Mouse (Mus musculus) hindbrain, postnatal 0 days (tissue): ENCODE data around the gene Otp. TPM values are rescaled to one million over a fixed set of nuclear protein-coding genes. Genes with fewer than 3 reads are reported as not detected.

Experiments used
- ATAC-seq: fragments of 200-750 bp; cut with Nextera tagmentation; 2 replicates; pipeline ENCODE4 v1.8.0; 2017; ENCODE audit warnings: mild to moderate bottlenecking, moderate TSS enrichment, moderate library complexity
- DNase-seq: peaks from one replicate; pipeline ENCODE4 v3.0.0-alpha.2; 2015; ENCODE audit warnings: low spot score
- H3K27ac ChIP-seq: fragments of 300-500 bp; sonication (generic); 2 replicates; pipeline ENCODE4 v1.5.1; 2014; ENCODE audit warnings: mild to moderate bottlenecking
- H3K27me3 ChIP-seq: fragments of 300-500 bp; sonication (generic); 2 replicates; pipeline ENCODE4 v1.6.1; 2014; ENCODE audit warnings: low read length, mixed read lengths; ENCODE audit not compliant: insufficient read depth
- H3K36me3 ChIP-seq: fragments of 300-500 bp; sonication (generic); 2 replicates; pipeline ENCODE4 v1.6.1; 2014; ENCODE audit warnings: low read length, mixed read lengths; ENCODE audit not compliant: insufficient read depth
- H3K4me1 ChIP-seq: fragments of 300-500 bp; sonication (generic); 2 replicates; pipeline ENCODE4 v1.6.1; 2014; ENCODE audit warnings: antibody characterized with exemption, low read length, mixed read lengths; ENCODE audit not compliant: insufficient read depth
- H3K4me2 ChIP-seq: fragments of 300-500 bp; sonication (generic); 2 replicates; pipeline ENCODE4 v1.6.1; 2014; ENCODE audit warnings: low read depth, mild to moderate bottlenecking, low read length, moderate library complexity, mixed read lengths
- H3K4me3 ChIP-seq: fragments of 300-500 bp; sonication (generic); 2 replicates; pipeline ENCODE4 v1.5.1; 2014; ENCODE audit warnings: low read length
- H3K9ac ChIP-seq: fragments of 300-500 bp; sonication (generic); replicated peaks from 2 replicates; pipeline ENCODE4 v1.6.1; 2014; ENCODE audit warnings: mild to moderate bottlenecking, low read length, moderate library complexity, mixed read lengths
- H3K9me3 ChIP-seq: fragments of 300-500 bp; sonication (generic); 2 replicates; pipeline ENCODE4 v1.6.1; 2016; ENCODE audit warnings: low read length, mixed read lengths
- CTCF ChIP-seq: IDR thresholded peaks from 2 replicates; pipeline ENCODE4 v1.5.1; 2016; ENCODE audit warnings: antibody characterized with exemption, control low read depth, low read depth
- WGBS: fragments of 180-500 bp; shearing (Covaris S2); extraction: QIAGEN DNeasy Blood & Tissue Kit; methylation state at CpG from one replicate; pipeline ENCODE4 v1.1.7; 2014; 5-methylcytosine and 5-hydroxymethylcytosine counted together
- polyA plus RNA-seq: library from polyadenylated mRNA; unstranded; fragments of >200 nt; fragmentation: Nextera tagmentation; extraction: Ambion mirVana; gene quantifications from 2 replicates; pipeline ENCODE4 v1.2.1, GENCODE M21; 2015
- total RNA-seq: library from RNA; depleted of rRNA; stranded (reverse); fragments of >200 nt; gene quantifications from 2 replicates; pipeline ENCODE4 v1.2.3, GENCODE M21; 2014

Otp gene
- total and polyA plus RNA-seq, 2 experiments from 2014 or later = 4.3 to 4.9 TPM

DNA sequence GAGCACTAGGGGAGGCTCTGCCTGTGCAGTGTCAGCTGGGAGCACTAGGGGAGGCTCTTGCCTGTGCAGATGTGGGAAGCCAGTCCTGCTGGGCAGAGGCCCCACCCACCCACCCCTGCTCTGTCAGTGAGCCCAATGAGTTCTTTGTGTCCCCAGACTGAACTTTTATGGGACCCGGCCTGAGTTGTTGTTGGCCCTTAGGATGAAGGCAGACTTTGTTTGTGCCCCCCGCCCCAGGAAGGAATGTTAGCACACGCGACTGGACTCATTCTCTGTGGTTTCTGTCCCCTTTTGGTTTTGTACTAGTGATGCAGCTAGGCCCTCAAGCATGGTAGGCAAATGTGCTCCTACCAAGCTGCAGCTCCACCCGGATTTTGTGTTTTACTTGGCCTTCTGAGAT lies 32.2 kb upstream of the Otp start:
- no peak for ATAC-seq
- WGBS = 71% methylated on average over 5 of the region's 5 CpGs

DNA sequence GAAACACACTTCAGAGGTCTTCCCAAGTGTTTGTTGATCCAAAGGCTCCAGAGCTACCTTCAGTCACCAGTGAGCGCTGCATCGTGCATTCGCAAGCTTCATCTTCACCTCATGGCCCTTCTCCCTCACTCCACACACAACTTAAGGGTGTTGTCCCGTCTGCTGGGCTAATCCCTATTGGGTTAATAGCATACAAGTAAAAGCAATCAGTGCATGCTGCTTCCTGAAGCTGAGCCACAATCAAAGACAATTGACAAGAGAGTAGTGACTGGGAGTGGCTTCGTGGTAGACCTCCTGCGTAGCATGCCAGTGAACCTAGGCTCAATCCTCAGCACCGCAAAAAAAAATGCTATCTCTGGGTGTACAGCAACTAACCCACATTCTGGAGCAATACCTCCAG lies 27.5 kb upstream of the Otp start:
- ATAC-seq (no peak), DNase-seq (no peak)
- Histone ChIP-seq H3K27me3 (no peaks in the 10 kb centered on the region), H3K9ac (no peak overlapping the region), H3K9me3 (no peaks in the 10 kb centered on the region), H3K4me1 (no peaks in the 10 kb centered on the region), H3K4me2 (no peak overlapping the region), H3K4me3 (no peak overlapping the region), H3K27ac (no peak overlapping the region), H3K36me3 (peaks cover 4% of the 10 kb centered on the region; the same call in 1 of the 2 replicates)
- WGBS = 81% methylated on average over 7 of the region's 7 CpGs
- TF ChIP-seq CTCF = no peak

More for the DNA sequence above, 32.2 kb upstream of the Otp start:
- Histone ChIP-seq H3K4me3 (no peak overlapping the region), H3K27me3 (no peaks in the 10 kb centered on the region), H3K9me3 (no peaks in the 10 kb centered on the region), H3K4me2 (no peak overlapping the region), H3K27ac (no peak overlapping the region), H3K9ac (no peak overlapping the region), H3K4me1 (no peaks in the 10 kb centered on the region), H3K36me3 (peaks cover 10% of the 10 kb centered on the region; the same call in 1 of the 2 replicates)
- no peak for DNase-seq
- no peak for TF ChIP-seq CTCF

GRCm38 (mm10) chr13:94849351-94849750 lies 26.1 kb upstream of the Otp start:
- Histone ChIP-seq H3K27ac (no peak overlapping the region), H3K4me3 (no peak overlapping the region), H3K9ac (no peak overlapping the region), H3K36me3 (no peaks in the 10 kb centered on the region), H3K4me2 (no peak overlapping the region), H3K27me3 (no peaks in the 10 kb centered on the region), H3K9me3 (no peaks in the 10 kb centered on the region), H3K4me1 (no peaks in the 10 kb centered on the region)
- ATAC-seq (no peak), DNase-seq (no peak)
- WGBS = 81% methylated on average over 13 of the region's 13 CpGs
- no peak for TF ChIP-seq CTCF

DNA sequence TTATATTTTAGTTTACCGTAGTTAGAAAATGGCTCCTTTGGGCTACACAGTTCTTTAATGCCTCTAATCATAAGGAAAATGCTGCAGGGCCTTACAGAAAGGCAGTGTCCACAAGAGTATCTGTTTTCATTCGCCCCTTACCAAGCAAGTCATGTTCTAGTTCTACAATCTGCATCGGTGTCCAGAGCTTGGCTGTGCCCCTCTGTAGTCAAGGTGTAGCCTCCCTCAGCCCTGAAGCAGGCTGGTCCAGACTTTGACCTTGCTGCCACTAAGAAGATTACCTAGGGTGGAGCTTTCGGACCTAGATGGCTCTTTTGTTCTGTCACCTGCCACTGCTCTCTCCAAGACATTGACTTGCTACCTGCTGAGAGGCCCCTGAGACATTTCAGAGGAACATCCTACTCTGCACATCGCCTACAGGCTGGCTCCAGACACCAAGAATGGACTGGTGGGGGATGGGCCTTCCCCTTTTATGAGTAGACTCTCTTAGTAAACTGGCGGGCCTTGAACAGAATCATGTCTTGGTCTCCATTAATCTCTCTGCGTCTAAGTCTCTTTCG lies 17.3 kb upstream of the Otp start:
- H3K9me3 ChIP-seq = no peaks in the 10 kb centered on the region
- H3K4me2 ChIP-seq = no peak overlapping the region
- no peaks in the 10 kb centered on the region for H3K36me3 ChIP-seq
- TF ChIP-seq CTCF = no peak
- 73% methylated on average over 8 of the region's 8 CpGs for WGBS
- no peak overlapping the region for H3K9ac ChIP-seq
- no peak overlapping the region for H3K4me3 ChIP-seq
- H3K27me3 ChIP-seq = peaks cover 3% of the 10 kb centered on the region; the same call in 1 of the 2 replicates
- DNase-seq (no peak), ATAC-seq (no peak)
- H3K27ac ChIP-seq = no peak overlapping the region
- H3K4me1 ChIP-seq = no peaks in the 10 kb centered on the region

DNA sequence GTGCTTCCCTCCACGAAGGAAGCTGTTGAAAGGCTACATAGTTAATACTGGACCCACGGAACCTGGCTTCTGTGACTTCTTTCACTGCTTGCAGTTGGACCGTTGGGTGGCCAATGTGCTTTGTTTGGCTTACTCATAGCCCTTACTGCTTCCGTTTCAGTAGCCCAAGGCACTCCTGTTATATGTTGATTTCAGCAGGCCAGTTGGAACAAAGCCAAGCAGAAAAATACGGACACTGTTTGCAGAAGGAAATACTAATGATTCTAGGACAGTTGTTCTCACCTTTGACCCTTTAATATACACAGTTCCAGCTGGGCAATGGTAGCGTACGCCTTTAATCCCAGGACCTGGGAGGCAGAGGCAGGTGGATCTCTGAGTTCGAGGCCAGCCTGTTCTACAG lies 16.1 kb upstream of the Otp start:
- DNase-seq (no peak), ATAC-seq (no peak)
- Histone ChIP-seq H3K9ac (no peak overlapping the region), H3K27ac (no peak overlapping the region), H3K4me3 (no peak overlapping the region), H3K36me3 (no peaks in the 10 kb centered on the region), H3K4me1 (no peaks in the 10 kb centered on the region), H3K27me3 (peaks cover 8% of the 10 kb centered on the region; the same call in 1 of the 2 replicates), H3K9me3 (no peaks in the 10 kb centered on the region), H3K4me2 (no peak overlapping the region)
- 78% methylated on average over 8 of the region's 8 CpGs for WGBS
- no peak for TF ChIP-seq CTCF

DNA sequence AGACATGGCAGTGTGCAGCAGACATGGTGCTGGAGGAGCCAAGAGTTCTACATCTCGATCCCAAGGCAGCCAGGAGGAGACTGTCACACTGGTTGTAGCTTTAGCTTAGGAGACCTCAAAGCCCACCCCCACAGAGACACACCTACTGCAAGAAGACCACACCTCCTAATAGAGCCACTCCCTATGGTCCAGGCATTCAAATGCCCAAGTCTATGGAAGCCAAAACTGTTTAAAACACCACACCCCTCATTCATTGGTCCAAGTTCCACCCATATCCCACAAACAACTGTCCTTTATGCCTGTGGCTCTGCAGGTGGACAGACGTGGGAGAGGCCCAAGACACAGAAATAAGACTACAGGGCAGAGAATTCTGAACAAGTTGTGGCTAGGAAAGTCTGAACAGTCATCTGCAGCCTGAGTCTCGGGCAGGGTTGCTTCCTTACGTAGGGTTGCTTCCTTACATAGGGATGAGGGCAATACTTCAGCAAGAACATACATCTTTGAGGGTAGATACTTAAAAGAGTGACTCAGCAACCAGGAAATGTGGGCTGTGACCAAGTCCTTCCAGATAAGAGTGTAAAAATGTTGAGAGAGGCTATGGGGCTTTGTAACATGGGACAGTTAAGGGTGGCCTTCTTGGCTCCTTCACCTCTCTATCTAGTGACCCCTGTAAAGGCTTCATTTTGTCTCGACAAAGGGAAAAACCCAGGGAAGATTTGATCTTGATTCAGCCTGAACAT lies 12.7 kb upstream of the Otp start:
- no peak overlapping the region for H3K9ac ChIP-seq
- peaks cover 30% of the 10 kb centered on the region for H3K27me3 ChIP-seq
- no peak for TF ChIP-seq CTCF
- WGBS = 75% methylated on average over 5 of the region's 5 CpGs
- no peaks in the 10 kb centered on the region for H3K4me1 ChIP-seq
- DNase-seq (no peak), ATAC-seq (no peak)
- H3K9me3 ChIP-seq = no peaks in the 10 kb centered on the region
- H3K4me3 ChIP-seq = no peak overlapping the region
- no peak overlapping the region for H3K27ac ChIP-seq
- H3K36me3 ChIP-seq = no peaks in the 10 kb centered on the region
- H3K4me2 ChIP-seq = no peak overlapping the region

- TF ChIP-seq CTCF = no peak
These were observed 8.5 kb upstream of the Otp start for GRCm38 (mm10) chr13:94866906-94867305.

More at GRCm38 (mm10) chr13:94866906-94867305, 8.5 kb upstream of the Otp start:
- H3K4me2 ChIP-seq = no peak overlapping the region
- 39% methylated on average over 2 of the region's 2 CpGs for WGBS
- H3K27ac ChIP-seq = no peak overlapping the region
- no peaks in the 10 kb centered on the region for H3K9me3 ChIP-seq
- no peaks in the 10 kb centered on the region for H3K4me1 ChIP-seq
- H3K4me3 ChIP-seq = no peak overlapping the region
- no peak overlapping the region for H3K9ac ChIP-seq
- peaks cover 65% of the 10 kb centered on the region for H3K27me3 ChIP-seq
- H3K36me3 ChIP-seq = no peaks in the 10 kb centered on the region
- ATAC-seq (no peak), DNase-seq (no peak)
